Mouse (Mus musculus) lung, postnatal 10 days (tissue): ENCODE results near the gene G6pc3.

ENCODE experiments used
- DNase-seq: peaks from one replicate; pipeline ENCODE4 v3.0.0; 2021

Gene G6pc3

DNA sequence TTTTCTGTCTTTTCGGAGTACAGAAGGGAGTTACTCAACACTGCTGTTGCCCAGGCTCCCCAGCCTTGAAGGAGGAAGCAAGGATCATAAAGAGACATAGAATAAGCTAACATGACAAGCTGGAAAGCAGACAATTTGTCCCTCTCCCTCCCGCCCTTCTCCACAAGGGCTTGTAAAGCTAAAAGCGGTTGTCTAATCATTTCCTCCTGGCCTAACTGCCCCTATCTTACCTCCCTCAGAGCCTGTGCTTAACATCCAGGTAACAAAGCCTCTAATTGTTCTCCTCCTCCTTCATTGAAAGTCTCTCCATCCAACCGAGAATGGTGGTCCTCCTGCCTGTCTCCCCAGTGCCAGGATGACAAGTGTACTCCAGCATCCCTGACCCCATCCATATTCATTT is 1.4 kb downstream of the G6pc3 start:
- DNase-seq: no peak

DNA sequence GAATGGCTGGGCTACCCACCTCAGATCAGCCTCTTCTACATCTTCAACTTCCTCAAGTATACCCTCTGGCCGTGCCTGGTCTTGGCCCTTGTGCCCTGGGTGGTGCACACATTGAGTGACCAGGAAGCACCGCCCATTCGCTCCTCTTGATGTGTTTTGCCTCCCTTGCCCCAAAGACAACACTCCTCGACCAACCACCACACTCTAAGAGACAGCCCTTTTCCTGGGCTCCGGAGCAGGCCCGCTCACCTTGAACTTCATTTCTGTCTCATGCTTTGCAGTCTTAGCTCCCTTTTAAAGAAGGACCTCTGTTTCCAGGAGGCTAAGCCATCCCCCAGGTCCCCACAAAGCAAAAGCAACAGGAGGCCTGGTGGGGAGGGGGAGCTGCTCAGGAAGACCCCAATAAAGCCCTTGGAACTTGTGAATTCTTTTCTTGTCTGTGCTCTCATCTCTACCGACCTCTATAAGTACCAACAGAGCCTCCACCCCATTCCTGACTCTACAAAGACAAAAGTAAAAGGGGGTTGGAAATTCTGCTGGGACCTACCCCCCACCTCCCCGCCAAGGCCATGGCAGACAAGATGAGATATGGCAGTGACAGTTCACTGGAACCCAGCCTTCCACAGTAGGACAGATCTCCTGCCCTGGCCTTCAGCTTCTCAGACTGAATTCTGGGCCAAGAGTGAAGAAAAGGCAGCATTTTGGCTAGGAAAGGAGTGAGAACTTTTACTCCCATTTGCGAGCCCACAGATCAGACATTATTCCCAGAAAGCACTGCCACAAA is 4.4 kb downstream of the G6pc3 start:
- DNase-seq: no peak

DNA sequence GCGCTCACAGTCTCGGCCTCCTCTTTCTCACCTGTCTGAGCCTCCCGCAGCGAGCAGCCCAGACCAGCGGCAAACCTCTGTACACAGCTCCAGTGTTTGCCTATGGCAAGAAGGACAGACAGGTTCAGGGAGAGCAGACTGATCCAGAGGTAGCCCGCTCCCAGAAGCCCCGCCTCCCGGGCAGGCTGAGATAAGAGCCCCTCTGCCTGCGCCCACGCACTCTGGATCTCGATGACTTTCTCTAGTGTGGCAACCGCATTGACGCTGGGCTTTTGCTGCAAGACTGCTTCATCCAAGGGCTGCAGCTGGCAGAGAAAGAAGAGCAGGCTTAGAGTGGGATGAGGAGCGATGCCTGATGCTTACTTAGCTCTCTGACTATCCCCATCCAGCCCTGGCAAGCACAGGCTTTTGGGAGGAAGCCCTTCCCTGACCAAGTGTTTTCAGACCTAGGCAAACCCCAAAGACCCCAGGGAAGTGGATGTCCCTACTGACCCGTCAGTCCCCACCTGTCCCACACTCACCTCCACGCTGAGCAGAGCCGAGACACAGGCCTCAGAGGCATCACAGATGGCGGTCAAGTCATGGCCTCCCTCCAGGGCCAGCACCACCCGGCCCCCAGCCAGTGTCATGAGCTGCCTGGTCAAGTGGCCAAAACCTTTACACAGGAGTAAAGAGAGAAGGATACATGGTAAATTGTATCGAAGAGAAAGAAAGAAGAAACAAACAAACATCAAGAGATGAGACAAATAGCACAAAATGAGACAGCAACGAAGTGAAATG is 6.8 kb downstream of the G6pc3 start:
- DNase-seq: no peak

DNA sequence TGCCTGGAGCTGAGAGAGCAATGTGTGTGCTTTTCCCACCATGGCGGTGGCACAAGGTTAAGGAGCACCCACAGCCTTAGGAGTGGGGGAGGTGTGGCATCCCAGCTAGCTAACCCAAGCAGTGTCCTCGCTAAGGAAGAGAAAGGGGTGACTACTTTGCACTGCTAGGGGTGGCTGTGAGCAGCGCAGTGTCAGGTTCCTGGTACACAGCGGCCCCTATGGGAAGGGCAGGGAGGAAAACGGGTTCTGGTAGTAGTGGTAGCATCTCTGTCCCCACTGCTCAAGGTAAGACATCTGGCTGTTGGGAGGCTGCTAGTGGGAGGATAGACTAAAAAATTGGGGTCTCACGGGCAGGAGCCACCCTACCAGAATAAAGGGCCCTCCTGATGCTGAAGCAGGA is 8.8 kb downstream of the G6pc3 start:
- DNase-seq: peak; percentile 1

DNA sequence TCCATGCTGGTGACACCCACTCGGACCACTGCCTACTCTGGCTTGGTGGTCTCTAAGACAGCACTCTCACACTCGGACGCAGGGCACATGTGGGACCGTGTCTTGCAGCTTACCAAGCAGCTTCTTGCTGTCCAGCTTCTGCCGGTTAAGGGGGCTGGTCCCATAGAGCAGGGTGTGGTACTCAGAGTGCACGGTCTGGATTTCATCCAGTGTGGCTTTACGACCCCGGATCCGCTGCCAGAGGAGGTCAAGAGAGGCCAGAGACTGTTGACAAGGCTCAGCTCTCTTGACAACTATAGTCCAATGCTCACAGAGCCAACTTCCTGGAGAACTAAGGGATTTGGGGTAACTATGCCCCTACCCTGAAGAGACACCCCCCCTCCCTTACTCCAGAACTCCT is 10.4 kb downstream of the G6pc3 start:
- peak; percentile 46 for DNase-seq

DNA sequence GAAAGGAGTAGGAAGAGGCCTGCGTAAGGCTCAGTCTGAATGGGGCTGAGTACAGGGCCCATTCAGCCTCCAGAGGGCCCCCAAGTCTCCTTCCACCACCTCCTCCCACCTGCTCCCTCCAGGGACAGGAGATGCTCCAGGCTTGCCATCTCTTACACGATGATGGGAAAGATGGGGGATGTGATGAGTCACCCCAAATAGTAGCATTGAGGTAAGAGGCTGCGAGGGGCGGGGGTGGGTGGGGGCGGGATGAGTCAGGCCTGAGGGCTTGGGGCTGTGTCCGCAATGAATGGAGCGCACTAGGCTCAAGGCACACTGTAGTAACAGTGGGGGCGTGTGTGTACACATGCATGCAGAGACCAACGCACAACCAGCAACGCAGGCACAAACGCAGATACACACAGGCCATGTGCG is 12.0 kb downstream of the G6pc3 start:
- no peak for DNase-seq

DNA sequence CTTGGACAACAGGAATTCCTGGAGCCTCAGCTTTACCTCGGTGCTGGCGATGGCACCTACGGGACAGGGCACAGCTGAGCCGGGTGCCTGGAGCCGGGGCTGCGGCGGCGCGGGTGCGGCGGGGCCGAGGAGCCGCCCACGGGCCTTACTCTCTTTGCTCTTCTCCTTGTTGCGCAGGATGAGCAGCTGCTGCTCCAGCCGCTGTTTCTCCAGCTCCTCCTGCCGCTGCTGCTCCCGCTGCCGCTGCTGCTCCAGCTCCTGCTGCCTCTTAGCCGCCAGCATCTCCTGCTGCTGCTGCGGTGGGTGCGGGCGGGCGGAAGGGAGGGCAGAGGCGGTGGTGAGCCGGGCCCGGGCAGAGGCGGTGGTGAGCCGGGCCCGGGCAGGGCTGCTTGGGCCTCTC is 17.1 kb downstream of the G6pc3 start:
- no peak for DNase-seq

DNA sequence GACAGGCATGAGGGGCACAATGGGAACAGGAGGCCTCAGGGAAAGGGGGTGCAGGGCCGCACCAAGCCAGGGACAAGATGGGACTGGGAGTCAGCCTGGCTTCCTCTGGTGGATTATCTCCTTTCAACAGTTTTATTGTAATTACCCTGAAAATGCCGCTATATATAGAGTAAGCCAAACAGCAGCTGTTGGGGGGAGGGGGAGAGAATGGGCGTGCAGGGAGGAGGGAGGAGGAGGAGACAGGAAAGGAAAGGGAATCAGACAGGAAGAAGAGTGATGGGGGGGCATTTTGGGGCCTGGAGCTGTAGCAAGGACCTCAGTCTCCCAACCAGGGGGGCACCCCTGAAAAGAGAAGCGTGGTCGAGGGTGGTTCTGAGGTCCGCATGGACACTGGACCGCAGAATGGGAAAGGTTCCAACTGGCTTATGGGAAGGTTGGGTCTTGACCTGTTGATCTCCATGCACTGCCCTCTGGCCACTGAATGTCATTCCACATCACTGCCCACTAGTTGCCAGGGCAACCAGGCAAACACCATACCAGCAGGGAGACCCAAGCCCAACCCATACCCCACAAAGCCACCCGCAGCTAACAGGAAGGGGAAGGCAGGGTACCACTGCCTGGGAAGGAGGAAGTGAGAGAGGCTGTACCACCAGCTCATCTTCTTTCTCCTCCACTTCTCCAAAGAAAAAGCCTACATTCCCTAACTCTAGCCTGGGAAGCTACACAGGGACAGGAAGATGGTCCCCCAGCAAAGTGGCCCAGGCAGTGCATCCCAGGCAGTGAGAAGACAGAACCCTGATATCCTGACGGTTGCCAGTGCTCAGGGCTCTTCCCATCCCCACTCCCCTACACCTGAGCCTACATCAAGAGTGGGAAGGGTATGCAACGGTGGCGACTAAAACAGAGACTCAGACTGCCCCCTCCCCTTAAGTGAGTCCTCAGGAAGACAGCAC is 18.7 kb downstream of the G6pc3 start:
- peak; percentile 83 for DNase-seq

DNA sequence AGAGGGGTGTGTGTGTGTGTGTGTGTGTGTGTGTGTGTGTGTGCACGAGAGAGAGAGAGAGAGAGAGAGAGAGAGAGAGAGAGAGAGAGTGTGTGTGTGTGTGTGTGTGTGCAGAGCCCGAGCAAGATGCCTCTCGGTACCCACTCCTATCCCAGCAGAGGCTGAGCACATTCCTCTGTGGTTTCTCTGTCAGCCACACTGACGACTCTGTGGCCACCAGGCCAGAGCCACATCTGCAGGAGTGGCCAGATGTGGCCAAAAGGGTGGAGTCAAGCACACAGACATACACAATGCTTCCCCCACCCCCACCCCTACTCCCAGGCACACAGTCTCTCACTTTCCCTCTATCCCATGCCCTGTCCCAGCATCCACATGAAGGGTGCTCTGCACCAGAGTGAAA is 19.4 kb downstream of the G6pc3 start:
- no peak for DNase-seq

DNA sequence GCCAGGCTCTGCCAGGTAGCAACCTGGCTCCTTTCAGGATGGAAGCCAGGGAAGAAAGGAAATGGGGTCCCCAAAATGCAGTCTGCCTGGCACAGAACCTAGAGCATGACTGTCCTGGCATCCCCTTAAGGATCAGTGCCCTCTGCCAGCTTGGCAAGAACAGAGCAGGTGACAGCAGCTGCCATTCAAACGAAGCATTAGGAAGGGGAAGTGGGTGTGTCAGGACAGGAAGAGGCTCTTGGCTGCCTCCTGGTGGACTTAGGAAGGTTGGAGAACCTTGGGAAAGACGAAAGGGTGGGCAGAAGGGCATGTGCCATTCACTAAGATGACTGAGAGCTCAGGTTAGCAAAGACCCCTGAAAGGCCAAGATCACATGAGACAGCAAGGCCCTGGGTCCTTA is 20.3 kb downstream of the G6pc3 start:
- DNase-seq: peak; percentile 71

DNA sequence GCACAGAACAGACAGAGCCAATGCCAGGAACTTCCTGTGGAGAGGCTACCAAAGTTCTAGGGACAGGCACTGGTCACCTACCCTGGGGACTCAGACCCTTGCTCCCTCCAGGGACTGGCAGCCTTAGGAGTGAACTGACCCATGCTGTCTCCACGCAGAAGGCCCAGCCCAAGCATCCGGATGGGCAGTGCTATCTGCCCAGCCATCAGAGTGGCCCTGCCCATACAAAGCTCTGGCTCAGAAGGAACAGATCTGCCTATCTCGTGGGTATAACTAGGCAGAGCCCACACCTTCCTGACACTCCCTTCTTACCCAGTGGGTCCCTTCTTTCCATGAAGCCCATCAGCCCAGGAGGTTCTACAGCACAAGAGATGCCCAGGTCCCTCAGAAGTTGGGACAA is 20.8 kb downstream of the G6pc3 start:
- DNase-seq: no peak

DNA sequence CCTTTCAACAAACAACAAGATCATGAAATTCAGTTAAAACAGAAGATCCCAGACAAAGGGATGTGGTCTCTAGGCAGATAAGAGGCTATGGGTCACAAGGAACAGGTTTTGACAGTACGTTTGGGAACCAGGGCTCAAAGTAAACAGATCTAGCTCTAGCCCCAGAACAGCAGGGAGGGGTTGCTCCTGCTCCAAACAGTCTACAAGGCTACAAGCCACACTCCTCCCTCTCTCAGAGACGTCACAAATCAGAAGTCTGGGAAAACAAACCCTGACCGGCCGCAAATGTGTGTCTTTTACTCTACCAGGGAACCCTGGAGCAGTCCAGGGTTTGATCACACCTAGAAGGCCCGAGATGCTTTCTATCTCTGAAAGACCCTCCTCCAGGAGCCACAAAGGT is 21.6 kb downstream of the G6pc3 start:
- peak; percentile 48 for DNase-seq

DNA sequence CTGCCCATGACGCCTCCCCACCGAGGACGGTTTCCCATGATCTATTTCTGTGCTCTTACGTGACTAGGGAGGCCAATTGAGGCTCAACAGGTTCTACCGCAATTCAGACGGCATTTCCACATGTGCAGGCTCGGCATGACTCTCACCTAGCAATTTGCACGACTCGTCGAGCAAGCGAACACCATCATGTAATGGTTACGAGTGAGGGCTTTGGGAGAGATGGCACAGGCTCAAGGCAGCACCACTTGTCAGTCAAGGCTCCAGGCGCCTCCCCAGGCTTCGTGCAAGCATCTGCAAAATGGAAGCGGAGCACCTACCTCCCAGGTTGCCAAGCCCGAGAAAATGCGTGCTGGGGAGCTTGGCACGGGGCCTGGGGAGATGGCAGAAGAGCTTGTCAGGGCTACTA is 22.5 kb downstream of the G6pc3 start:
- no peak for DNase-seq

DNA sequence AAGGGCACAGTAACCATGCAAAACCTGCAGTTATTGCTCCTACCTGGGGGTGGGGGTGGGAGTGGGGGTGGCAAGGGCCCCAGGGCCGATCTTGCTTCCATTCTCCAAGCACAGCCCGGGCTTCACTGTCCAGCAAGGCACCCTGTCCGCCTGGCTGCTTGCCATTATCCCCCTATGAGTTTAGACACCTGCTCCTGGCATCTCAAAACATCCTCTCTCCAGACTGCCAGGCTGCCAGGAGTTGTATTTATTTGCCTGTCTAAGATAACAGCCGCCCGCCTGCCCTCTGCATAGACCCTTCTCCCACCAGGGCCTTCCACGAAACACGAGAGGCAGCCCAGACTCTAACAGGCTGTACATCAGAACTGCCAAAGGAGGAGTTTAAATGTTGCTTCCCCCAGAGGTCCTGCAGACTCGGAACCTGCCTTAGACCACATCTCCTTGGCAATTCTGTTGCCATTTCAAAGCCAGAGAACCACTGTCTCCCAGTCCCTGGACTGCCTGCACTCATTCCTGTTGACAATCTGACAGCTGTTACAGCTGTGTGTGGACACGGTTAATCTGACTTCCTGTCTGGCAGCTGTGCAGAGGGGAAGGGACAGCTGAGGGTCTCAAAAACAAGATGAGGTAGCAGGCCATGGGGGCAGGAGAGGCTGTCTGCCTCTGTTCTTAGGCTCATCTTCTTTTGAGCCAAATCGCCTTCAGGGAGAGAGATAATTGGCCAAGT is 25.2 kb downstream of the G6pc3 start:
- DNase-seq: peak; percentile 44

DNA sequence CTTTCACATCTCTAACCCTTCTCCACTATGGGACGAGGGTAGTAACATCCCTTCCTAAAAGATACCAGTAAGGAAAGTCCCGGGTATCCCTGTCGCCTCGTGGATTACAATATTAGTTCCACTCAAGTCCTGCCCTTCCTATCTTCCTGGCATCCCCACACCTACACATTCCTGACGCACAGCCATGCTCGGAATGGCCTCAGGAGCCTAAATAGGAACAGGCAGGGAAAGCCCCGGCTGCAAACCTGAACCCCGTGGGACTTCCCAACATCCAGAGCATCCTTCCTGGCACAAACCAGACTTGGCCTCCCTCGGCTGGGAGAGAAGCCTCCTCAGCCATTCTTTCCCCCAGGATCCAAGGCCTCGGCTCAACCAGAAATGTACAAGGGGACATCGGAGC is 26.1 kb downstream of the G6pc3 start:
- no peak for DNase-seq

DNA sequence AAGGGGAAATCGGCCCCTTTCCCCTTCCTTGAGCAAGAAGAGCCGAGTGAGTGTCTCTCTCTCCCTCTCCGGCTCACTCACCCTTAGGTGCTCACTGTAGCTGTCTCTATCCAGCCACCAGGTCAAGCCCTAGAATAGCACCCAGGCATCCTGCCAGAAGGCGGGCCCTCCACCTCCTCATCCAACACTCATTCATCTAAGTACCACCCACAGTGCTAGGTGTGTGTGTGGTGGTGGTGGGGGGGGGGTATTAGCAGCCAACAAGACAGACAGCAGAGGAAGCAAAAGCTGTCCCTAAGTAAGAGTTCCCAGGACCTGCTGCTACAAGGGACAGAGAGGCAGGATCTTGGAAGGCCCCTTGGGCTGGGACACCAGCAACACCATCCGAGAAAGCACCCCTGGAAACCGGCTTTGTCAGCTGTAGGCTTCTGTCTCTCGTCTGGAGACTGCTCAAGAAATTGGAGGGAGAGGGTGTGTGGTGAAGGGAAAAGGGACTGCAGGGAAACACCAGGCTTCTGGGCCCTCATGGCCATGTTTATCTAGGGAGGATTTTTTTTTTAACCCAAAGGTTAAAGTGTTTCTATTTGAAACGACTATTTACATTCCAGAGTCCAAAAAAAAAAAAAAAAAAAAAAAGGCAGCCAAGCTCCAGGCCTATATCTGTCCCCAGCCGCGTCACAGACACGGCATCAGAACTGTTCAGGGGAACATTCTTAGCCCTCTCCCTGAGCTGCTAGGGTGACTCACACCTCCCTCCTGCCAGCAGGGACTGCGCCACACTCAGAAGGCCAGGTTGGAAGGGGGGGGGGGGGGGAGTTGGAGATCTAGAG is 26.9 kb downstream of the G6pc3 start:
- DNase-seq: peak; percentile 81

DNA sequence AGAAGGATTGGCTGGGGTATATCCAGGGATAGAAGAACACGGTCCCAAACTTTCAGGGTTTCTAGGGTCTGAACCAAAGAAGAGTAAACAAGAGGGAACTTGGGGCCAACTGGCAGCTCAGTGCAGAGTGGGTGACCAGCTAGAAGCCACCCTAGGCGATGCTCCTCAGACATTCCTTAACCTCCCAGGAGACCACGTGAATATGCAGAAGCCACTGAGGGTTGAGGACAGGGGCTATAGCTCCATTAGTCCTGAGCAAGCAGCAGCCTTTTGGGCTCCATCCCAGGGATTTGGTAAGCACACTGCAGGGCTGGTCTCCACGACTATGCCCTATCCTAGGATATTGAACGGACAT is 27.4 kb downstream of the G6pc3 start:
- no peak for DNase-seq

DNA sequence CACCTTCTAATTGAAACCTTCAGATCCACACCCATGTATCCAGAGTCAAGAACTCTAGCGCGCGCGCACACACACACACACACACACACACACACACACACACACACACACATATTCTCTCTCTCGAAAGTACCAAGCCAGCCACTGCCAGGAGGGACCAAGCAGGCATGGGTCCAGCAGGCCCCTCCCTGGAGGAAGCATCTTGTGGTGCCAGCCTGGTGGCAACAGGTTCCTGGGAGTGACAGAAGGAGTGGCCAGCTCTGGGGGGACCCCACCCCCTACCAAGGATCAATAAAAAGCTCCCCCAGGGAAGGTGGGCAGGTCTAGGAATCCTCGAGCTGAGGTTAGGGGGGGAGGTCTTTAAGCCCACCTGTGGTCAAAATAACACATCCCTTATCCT is 28.0 kb downstream of the G6pc3 start:
- DNase-seq: no peak

DNA sequence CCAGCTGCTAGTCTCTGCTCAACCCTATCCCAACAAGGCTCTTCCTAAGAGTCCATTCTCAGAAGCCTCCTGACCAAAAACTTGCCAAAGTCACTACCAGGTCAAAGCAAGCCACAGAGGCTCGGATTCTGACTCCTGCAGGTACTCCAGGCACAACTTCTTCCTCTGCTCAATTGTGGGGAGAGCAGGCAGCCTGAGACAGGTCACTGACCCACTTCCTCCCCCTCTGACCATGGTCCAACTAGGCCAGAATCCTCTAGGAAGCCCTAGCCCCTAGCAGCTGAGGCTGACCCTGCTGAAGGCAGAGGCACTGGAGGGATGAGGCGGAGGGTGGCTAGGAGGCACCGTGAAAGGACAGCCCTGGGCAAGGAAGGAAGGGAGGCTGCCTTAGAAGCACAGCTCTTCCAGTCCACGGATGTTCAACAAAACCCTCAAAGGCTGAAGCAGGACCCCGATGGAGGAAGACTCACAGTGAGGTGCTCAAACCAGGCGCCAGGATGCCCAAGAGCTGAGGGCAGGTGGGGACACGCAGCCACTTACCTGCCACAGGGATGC is 28.5 kb downstream of the G6pc3 start:
- no peak for DNase-seq

DNA sequence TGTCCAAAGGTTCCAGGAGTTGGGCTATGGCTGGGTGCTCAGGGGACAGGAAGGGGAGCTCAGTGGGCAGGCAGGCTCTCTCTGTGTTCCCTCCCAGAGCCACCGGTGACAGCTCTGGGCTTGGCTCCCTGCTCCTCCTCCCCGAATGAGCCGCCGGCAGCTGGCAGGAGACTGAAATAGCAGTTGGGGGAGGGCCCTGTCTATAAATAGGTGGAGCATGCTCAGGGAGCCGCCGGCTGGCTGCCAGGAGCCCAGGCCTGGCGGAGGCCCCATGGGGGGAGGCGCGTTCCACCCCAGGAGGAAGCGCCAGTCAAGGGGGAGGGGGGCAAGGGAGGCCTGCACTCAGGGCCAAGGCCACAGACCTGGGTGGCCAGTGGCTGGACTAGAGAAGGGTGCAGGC is 29.4 kb downstream of the G6pc3 start:
- peak; percentile 98 for DNase-seq

DNA sequence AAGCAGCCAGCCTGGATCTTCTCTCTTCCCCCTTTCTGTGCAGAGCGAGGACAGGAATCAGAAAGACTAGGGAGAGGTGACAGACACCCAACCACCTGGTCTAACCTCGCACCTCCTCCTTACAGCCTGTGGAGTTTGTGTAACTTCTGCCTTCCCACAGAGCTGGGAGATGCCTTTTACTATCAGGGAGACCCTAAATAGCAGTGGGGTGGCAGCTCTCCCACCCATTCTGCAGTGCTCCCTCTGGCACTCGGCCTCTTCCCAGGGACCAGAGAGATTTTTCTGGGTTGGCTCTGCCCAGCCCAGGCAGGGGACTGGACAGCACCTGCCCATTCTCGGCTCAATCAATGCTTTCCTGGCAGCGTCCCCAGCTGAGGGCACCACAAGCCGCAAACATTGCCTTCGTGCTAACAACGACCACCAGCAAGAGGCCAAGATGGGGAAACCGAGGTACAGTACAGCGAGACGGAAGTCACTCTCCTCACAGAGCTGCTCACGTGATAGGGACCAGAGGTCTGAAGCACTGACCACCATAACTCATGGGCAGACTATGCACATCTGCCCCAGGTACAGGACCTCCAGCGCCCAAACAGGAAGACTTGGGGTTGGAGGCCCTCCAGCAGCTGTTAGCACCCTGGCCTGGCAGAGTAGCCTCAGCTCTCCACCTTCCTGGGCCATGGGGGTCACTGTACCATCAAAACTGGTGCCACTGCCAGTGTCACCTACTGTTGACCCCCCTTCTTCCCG is 30.0 kb downstream of the G6pc3 start:
- no peak for DNase-seq
